Mouse (Mus musculus) liver, adult 2 months (tissue): Measurements from ENCODE around the gene Unkl.

Experiments
- CTCF ChIP-seq: fragments of 200-500 bp; IDR thresholded peaks from 2 replicates; pipeline ENCODE4 v1.5.1; 2011; ENCODE audit warnings: low read depth, low read length, control low read depth
- POLR2A ChIP-seq: fragments of 200-500 bp; IDR thresholded peaks from 2 replicates; pipeline ENCODE4 v1.6.1; 2011; ENCODE audit warnings: low read length, control low read depth; ENCODE audit not compliant: insufficient read depth; ENCODE audit errors: extremely low read depth

DNA sequence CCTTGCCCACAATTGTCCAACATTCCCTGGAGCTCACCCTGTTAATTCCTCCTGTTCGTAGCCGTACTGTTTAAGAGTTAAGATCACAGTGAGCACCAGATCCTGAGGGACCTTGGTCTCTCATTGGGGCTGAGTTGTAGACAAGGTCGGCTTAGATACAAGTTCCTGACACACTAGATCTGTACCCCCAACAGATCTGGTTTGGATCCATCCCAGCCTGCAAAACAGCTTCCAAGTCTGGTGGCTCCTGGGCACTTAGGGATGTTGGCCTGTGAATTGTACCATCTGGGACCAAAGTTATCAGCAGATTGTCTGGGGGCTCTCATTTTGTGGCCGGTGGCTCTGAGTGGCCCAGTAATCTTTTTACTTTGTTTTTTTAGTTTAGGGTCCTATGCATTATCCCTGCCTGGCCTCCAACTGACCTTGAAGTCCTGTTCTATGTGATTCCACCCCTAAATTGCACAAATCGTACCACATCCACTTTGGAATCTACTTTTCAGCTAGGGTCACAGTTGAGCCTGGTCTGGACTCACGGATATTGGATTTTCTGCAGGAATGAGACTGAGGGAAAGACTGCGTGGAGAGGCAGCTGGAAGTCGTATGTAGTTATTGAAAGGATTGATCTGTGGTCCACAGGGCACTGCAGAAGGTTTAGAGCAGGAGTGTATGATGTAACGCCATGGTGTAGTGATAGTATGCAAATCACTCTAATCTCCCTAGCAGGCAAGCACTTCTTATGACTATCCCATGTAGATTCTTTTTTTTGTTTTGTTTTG is 86.6 kb downstream of the Unkl start, which contains the start of gene Ube2i:
- TF ChIP-seq POLR2A (no peak), CTCF (no peak)
